Mouse (Mus musculus) liver, embryonic 14.5 days (tissue): Measurements from ENCODE around the gene Tfap2a.

ENCODE experiments used
- CTCF ChIP-seq: IDR thresholded peaks from 2 replicates; pipeline ENCODE4 v1.5.1; 2016; ENCODE audit warnings: antibody characterized with exemption, low read depth, control low read depth
- EP300 ChIP-seq: IDR thresholded peaks from 2 replicates; pipeline ENCODE4 v1.6.1; 2016; ENCODE audit warnings: antibody characterized with exemption, low read depth

GRCm38 (mm10) chr13:40749603-40749905 is 11.4 kb upstream of the Tfap2a start:
- no peak for TF ChIP-seq CTCF
- TF ChIP-seq EP300: no peak
